Comparison of ENCODE assay signal across 8 mouse cellular contexts in the genomic region with DNA sequence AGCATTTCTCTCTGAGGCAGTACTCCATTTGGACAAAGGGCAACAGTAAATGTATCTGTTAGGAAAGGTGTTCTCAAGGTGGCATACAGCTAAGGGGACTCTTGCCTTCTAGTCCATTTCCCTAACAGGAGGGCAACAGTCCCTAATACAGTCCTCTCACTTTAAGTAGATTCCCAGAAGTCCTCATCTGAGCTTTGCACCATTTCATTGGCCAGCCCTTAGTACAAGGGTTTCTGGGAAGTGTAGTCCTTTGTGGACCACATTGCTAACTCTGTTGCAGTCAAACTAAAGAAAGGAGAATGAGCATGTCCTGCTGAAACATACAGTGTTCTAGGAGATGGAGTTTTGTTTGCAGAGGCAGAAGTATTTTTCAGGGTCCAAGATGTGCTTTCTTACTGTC. TPM values are rescaled to one million over a fixed set of nuclear protein-coding genes. Genes with fewer than 3 reads are reported as not detected.
DNase-seq lines count a peak whose midpoint lies in the region; ATAC-seq and TF ChIP-seq lines count a peak whose summit lies in the region.

No protein-coding gene starts in this region.

- DNase-seq in heart, postnatal 4 days = no peak
- DNase-seq in MN1 (ENCODE audit: low spot score) = peak; percentile 32
- DNase-seq in forebrain, embryonic 14.5 days (ENCODE audit: low spot score) = peak; percentile 84
- no peak for DNase-seq in liver, postnatal 0 days
- no peak for DNase-seq in stomach, postnatal 0 days (ENCODE audit: low spot score)
- no peak for DNase-seq in spleen, adult 18-20 months

- H3K36me3 ChIP-seq in heart, embryonic 16.5 days (ENCODE audit: control insufficient read depth, insufficient read depth) = no peaks in the 10 kb centered on the region
- H3K36me3 ChIP-seq in forebrain, embryonic 14.5 days (ENCODE audit: control insufficient read depth, insufficient read depth, low read length) = no peaks in the 10 kb centered on the region
- H3K36me3 ChIP-seq in liver, postnatal 0 days (replicated peaks; ENCODE audit: insufficient read depth, low read length) = no peaks in the 10 kb centered on the region
- H3K36me3 ChIP-seq in stomach, postnatal 0 days (ENCODE audit: control insufficient read depth, insufficient read depth, low read length) = no peaks in the 10 kb centered on the region

- TF ChIP-seq EP300 in liver, postnatal 0 days (IDR thresholded peaks at IDR 0.05; ENCODE audit: low read depth) = no peak
- no peak for TF ChIP-seq EP300 in stomach, postnatal 0 days (optimal IDR thresholded peaks at IDR 0.05)

- no peaks in the 10 kb centered on the region for H3K27me3 ChIP-seq in heart, embryonic 16.5 days (ENCODE audit: control insufficient read depth, insufficient read depth, low read length)
- H3K27me3 ChIP-seq in forebrain, embryonic 14.5 days (replicated peaks; ENCODE audit: control insufficient read depth, insufficient read depth, low read length) = no peaks in the 10 kb centered on the region
- H3K27me3 ChIP-seq in liver, postnatal 0 days (ENCODE audit: insufficient read depth, low read length) = no peaks in the 10 kb centered on the region
- no peaks in the 10 kb centered on the region for H3K27me3 ChIP-seq in stomach, postnatal 0 days (ENCODE audit: control insufficient read depth, insufficient read depth, low read length)

- H3K9ac ChIP-seq in heart, embryonic 16.5 days (ENCODE audit: low read length) = no peak overlapping the region
- H3K9ac ChIP-seq in forebrain, embryonic 14.5 days (ENCODE audit: low read length) = no peak overlapping the region
- H3K9ac ChIP-seq in liver, postnatal 0 days (replicated peaks) = no peak overlapping the region
- H3K9ac ChIP-seq in stomach, postnatal 0 days (ENCODE audit: low read length) = no peak overlapping the region

- no peak overlapping the region for H3K27ac ChIP-seq in heart, embryonic 16.5 days (ENCODE audit: low read length)
- H3K27ac ChIP-seq in forebrain, embryonic 14.5 days (ENCODE audit: low read depth, low read length) = no peak overlapping the region
- H3K27ac ChIP-seq in liver, postnatal 0 days (ENCODE audit: low read depth) = no peak overlapping the region
- no peak overlapping the region for H3K27ac ChIP-seq in stomach, postnatal 0 days (replicated peaks)

- no peak overlapping the region for H3K4me3 ChIP-seq in heart, embryonic 16.5 days (ENCODE audit: low read length)
- H3K4me3 ChIP-seq in forebrain, embryonic 14.5 days (ENCODE audit: low read depth, low read length) = no peak overlapping the region
- H3K4me3 ChIP-seq in liver, postnatal 0 days (ENCODE audit: low read depth, low read length) = no peak overlapping the region
- no peak overlapping the region for H3K4me3 ChIP-seq in stomach, postnatal 0 days (ENCODE audit: low read depth, low read length)

- no peaks in the 10 kb centered on the region for H3K9me3 ChIP-seq in heart, embryonic 16.5 days (replicated peaks; ENCODE audit: control insufficient read depth, low read length)
- H3K9me3 ChIP-seq in forebrain, embryonic 14.5 days (replicated peaks; ENCODE audit: control insufficient read depth, low read length) = no peaks in the 10 kb centered on the region
- no peaks in the 10 kb centered on the region for H3K9me3 ChIP-seq in liver, postnatal 0 days (ENCODE audit: low read length)
- no peaks in the 10 kb centered on the region for H3K9me3 ChIP-seq in stomach, postnatal 0 days (ENCODE audit: control insufficient read depth, low read length)

- ATAC-seq in heart, embryonic 16.5 days (replicated peaks; ENCODE audit: extremely low read depth, insufficient read depth, low FRiP score) = peak; percentile 72; the same call in 1 of the 2 replicates
- peak; percentile 95 for ATAC-seq in forebrain, embryonic 14.5 days
- peak; percentile 66 for ATAC-seq in liver, postnatal 0 days
- peak; percentile 66; the same call in 1 of the 2 replicates for ATAC-seq in stomach, postnatal 0 days (ENCODE audit: low FRiP score, low TSS enrichment)
- ATAC-seq in erythroid progenitor cell, adult 5-6 weeks (replicated peaks; ENCODE audit: low FRiP score, poor library complexity, severe bottlenecking) = no peak

- no peak overlapping the region for H3K4me2 ChIP-seq in heart, embryonic 16.5 days (ENCODE audit: low read depth, low read length)
- no peak overlapping the region for H3K4me2 ChIP-seq in forebrain, embryonic 14.5 days (ENCODE audit: low read length)
- no peak overlapping the region for H3K4me2 ChIP-seq in liver, postnatal 0 days (ENCODE audit: low read depth, low read length)
- no peak overlapping the region for H3K4me2 ChIP-seq in stomach, postnatal 0 days (replicated peaks; ENCODE audit: low read depth)

- no peaks in the 10 kb centered on the region for H3K4me1 ChIP-seq in heart, embryonic 16.5 days (ENCODE audit: control insufficient read depth, insufficient read depth, low read length)
- no peaks in the 10 kb centered on the region for H3K4me1 ChIP-seq in forebrain, embryonic 14.5 days (ENCODE audit: control insufficient read depth, insufficient read depth, low read length)
- no peaks in the 10 kb centered on the region for H3K4me1 ChIP-seq in liver, postnatal 0 days (ENCODE audit: insufficient read depth)
- no peaks in the 10 kb centered on the region for H3K4me1 ChIP-seq in stomach, postnatal 0 days (replicated peaks; ENCODE audit: control insufficient read depth, insufficient read depth)

- TF ChIP-seq CTCF in liver, postnatal 0 days (IDR thresholded peaks at IDR 0.05; ENCODE audit: low read depth) = no peak
- TF ChIP-seq CTCF in stomach, postnatal 0 days (IDR thresholded peaks at IDR 0.05; ENCODE audit: low read depth) = no peak

RNA-seq across cellular contexts. Expression of gene Lrtm2, which starts 10.8 kb away (rescaled TPM):
- 0.15 and 0.32 TPM in 2 replicates for polyA plus RNA-seq in heart, embryonic 16.5 days (2015; fragmentation: Nextera tagmentation; extraction: Ambion mirVana)
- total RNA-seq in heart, postnatal 4 days (2021) = under 1 TPM; 0.09 to 0.79 TPM
- polyA plus RNA-seq in forebrain, embryonic 14.5 days (2014; fragmentation: Nextera tagmentation; extraction: Ambion mirVana) = 2.7 and 3.9 TPM in 2 replicates
- polyA plus RNA-seq in liver, postnatal 0 days (2015; fragmentation: Nextera tagmentation; extraction: Ambion mirVana) = not detected in 2 replicates
- 0.08 TPM in 2 replicates for polyA plus RNA-seq in stomach, postnatal 0 days (2015; fragmentation: Nextera tagmentation; extraction: Ambion mirVana)
- not detected in 2 replicates for total RNA-seq in erythroid progenitor cell, adult 5-6 weeks (2015; ENCODE audit: low replicate concordance)
- 0.08 TPM in 1 of 2 replicates, not detected in the other for total RNA-seq in erythroid progenitor cell, adult 5-6 weeks (2017; ENCODE audit: low replicate concordance)

Comparison
In these comparisons a context has a peak if more than half of its experiments do, and no peak if none do; other contexts are left out.
1. DNase-seq: peak in MN1 (single experiment) and forebrain, embryonic 14.5 days (single experiment); none in heart, postnatal 4 days (single experiment), liver, postnatal 0 days (single experiment), stomach, postnatal 0 days (single experiment) and spleen, adult 18-20 months (0 of 2).